Mouse (Mus musculus) liver, adult 2 months (tissue): ENCODE results near the gene Clca2.

Experiments used
- CTCF ChIP-seq: fragments of 200-500 bp; IDR thresholded peaks from 2 replicates; pipeline ENCODE4 v1.5.1; 2011; ENCODE audit warnings: low read depth, low read length, control low read depth
- POLR2A ChIP-seq: fragments of 200-500 bp; IDR thresholded peaks from 2 replicates; pipeline ENCODE4 v1.6.1; 2011; ENCODE audit warnings: low read length, control low read depth; ENCODE audit not compliant: insufficient read depth; ENCODE audit errors: extremely low read depth

GRCm38 (mm10) chr3:145072339-145072738 lies 26.9 kb downstream of the Clca2 start:
- TF ChIP-seq POLR2A (no peak), CTCF (no peak)
